Mouse (Mus musculus) thymus, adult 2 months (tissue): ENCODE measurements around the gene Tvp23b.

Experiments
- CTCF ChIP-seq: fragments of 200-500 bp; IDR thresholded peaks from 2 replicates; pipeline ENCODE4 v1.5.1; 2012; ENCODE audit warnings: mild to moderate bottlenecking, control low read depth, low read length, moderate library complexity, borderline replicate concordance; ENCODE audit not compliant: control insufficient read depth, poor library complexity, insufficient read depth; ENCODE audit errors: extremely low read depth
- POLR2A ChIP-seq: fragments of 200-500 bp; IDR thresholded peaks from 2 replicates; pipeline ENCODE4 v1.6.1; 2012; ENCODE audit warnings: mild to moderate bottlenecking, low read length, control low read depth, moderate library complexity; ENCODE audit not compliant: control insufficient read depth, poor library complexity, insufficient read depth; ENCODE audit errors: extremely low read depth

DNA sequence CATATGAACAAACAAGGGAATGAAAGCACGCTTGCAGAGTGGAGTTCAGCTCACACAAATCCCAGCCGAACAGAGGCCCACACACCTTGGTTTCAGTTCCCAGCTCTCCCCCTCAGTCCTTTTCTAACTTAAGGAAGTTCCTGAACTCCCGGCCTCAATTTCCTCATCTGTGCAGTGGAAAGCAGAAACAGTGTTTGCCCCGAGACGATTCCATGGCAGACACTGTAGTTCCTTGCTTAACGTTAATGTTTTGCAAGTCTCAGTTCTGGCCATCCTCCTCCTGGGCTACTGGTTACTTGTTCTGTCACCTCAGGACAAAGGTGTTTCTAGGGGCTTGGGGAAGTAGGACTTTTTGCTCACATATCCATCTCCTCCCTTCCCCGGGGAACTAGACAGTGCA is 12.6 kb upstream of the Tvp23b start:
- TF ChIP-seq POLR2A = no peak
- no peak for TF ChIP-seq CTCF
